Mouse (Mus musculus): Measurements from ENCODE around the gene Rreb1. TPM values are rescaled to one million over a fixed set of nuclear protein-coding genes. Genes with fewer than 3 reads are reported as not detected.

Gene Rreb1
- polyA plus RNA-seq, 1 experiment from 2014 or later = 20.6 TPM

GRCm38 (mm10) chr13:37959239-37959907 is 181.2 kb downstream of the Rreb1 start:
- Histone ChIP-seq H3K4me1 (replicated peaks; ENCODE audit: control insufficient read depth, insufficient read depth, low read length) (peaks cover 7% of the 10 kb centered on the region; the same call in 1 of the 2 replicates), H3K36me3 (ENCODE audit: control insufficient read depth, insufficient read depth, low read length) (no peaks in the 10 kb centered on the region), H3K9ac (ENCODE audit: low read length) (no peak overlapping the region), H3K4me2 (ENCODE audit: low read depth, low read length) (no peak overlapping the region), H3K27me3 (ENCODE audit: control insufficient read depth, insufficient read depth, low read depth, low read length) (no peaks in the 10 kb centered on the region), H3K27ac (ENCODE audit: low read length) (no peak overlapping the region), H3K9me3 (ENCODE audit: control insufficient read depth, low read length) (no peaks in the 10 kb centered on the region), H3K4me3 (ENCODE audit: low read length) (no peak overlapping the region)
- 78% methylated on average over 15 of the region's 15 CpGs for whole genome bisulfite sequencing
- no peak for ATAC-seq (ENCODE audit: low read depth)

GRCm38 (mm10) chr13:37959936-37960335 is 181.7 kb downstream of the Rreb1 start:
- H3K27me3 ChIP-seq (ENCODE audit: control insufficient read depth, insufficient read depth, low read depth, low read length) = no peaks in the 10 kb centered on the region
- 75% methylated on average over 7 of the region's 7 CpGs for WGBS
- no peak overlapping the region for H3K4me3 ChIP-seq (ENCODE audit: low read length)
- H3K4me2 ChIP-seq (ENCODE audit: low read depth, low read length) = no peak overlapping the region
- no peaks in the 10 kb centered on the region for H3K9me3 ChIP-seq (ENCODE audit: control insufficient read depth, low read length)
- ATAC-seq (ENCODE audit: low read depth) = no peak
- no peak overlapping the region for H3K27ac ChIP-seq (ENCODE audit: low read length)
- H3K4me1 ChIP-seq (replicated peaks; ENCODE audit: control insufficient read depth, insufficient read depth, low read length) = peaks cover 11% of the 10 kb centered on the region; the same call in 1 of the 2 replicates
- H3K9ac ChIP-seq (ENCODE audit: low read length) = no peak overlapping the region
- H3K36me3 ChIP-seq (ENCODE audit: control insufficient read depth, insufficient read depth, low read length) = no peaks in the 10 kb centered on the region

GRCm38 (mm10) chr13:37962541-37962940 is 184.3 kb downstream of the Rreb1 start:
- no peaks in the 10 kb centered on the region for H3K27me3 ChIP-seq (ENCODE audit: control insufficient read depth, insufficient read depth, low read depth, low read length)
- no peaks in the 10 kb centered on the region for H3K36me3 ChIP-seq (ENCODE audit: control insufficient read depth, insufficient read depth, low read length)
- no peak for ATAC-seq (ENCODE audit: low read depth)
- no peak overlapping the region for H3K9ac ChIP-seq (ENCODE audit: low read length)
- no peak overlapping the region for H3K4me2 ChIP-seq (ENCODE audit: low read depth, low read length)
- H3K4me1 ChIP-seq (replicated peaks; ENCODE audit: control insufficient read depth, insufficient read depth, low read length) = peaks cover 26% of the 10 kb centered on the region
- no peak overlapping the region for H3K4me3 ChIP-seq (ENCODE audit: low read length)
- no peak overlapping the region for H3K27ac ChIP-seq (ENCODE audit: low read length)
- no peaks in the 10 kb centered on the region for H3K9me3 ChIP-seq (ENCODE audit: control insufficient read depth, low read length)
- 65% methylated on average over 9 of the region's 9 CpGs for WGBS

- H3K9me3 ChIP-seq (ENCODE audit: control insufficient read depth, low read length) = no peaks in the 10 kb centered on the region
- peaks cover 26% of the 10 kb centered on the region for H3K4me1 ChIP-seq (replicated peaks; ENCODE audit: control insufficient read depth, insufficient read depth, low read length)
- no peaks in the 10 kb centered on the region for H3K36me3 ChIP-seq (ENCODE audit: control insufficient read depth, insufficient read depth, low read length)
- WGBS = 4% methylated on average over 12 of the region's 12 CpGs
- H3K27ac ChIP-seq (ENCODE audit: low read length) = no peak overlapping the region
- no peaks in the 10 kb centered on the region for H3K27me3 ChIP-seq (ENCODE audit: control insufficient read depth, insufficient read depth, low read depth, low read length)
- peak overlapping the region; percentile 64 for H3K4me2 ChIP-seq (ENCODE audit: low read depth, low read length)
- H3K9ac ChIP-seq (ENCODE audit: low read length) = peak overlapping the region; percentile 64
- peak; percentile 34 for ATAC-seq (ENCODE audit: low read depth)
- H3K4me3 ChIP-seq (ENCODE audit: low read length) = peak overlapping the region; percentile 49
These were observed 185.3 kb downstream of the Rreb1 start for GRCm38 (mm10) chr13:37963354-37964007.

- WGBS = 43% methylated on average over 20 of the region's 20 CpGs
- Histone ChIP-seq H3K27ac (ENCODE audit: low read length) (no peak overlapping the region), H3K36me3 (ENCODE audit: control insufficient read depth, insufficient read depth, low read length) (no peaks in the 10 kb centered on the region), H3K4me3 (ENCODE audit: low read length) (peak overlapping the region; percentile 49; the same call in 1 of the 2 replicates), H3K27me3 (ENCODE audit: control insufficient read depth, insufficient read depth, low read depth, low read length) (no peaks in the 10 kb centered on the region), H3K9ac (ENCODE audit: low read length) (peak overlapping the region; percentile 64), H3K9me3 (ENCODE audit: control insufficient read depth, low read length) (no peaks in the 10 kb centered on the region), H3K4me2 (ENCODE audit: low read depth, low read length) (peak overlapping the region; percentile 64), H3K4me1 (replicated peaks; ENCODE audit: control insufficient read depth, insufficient read depth, low read length) (peaks cover 31% of the 10 kb centered on the region)
- ATAC-seq (ENCODE audit: low read depth) = no peak
These were observed 186.2 kb downstream of the Rreb1 start for GRCm38 (mm10) chr13:37964128-37965087.

- Histone ChIP-seq H3K4me2 (ENCODE audit: low read depth, low read length) (no peak overlapping the region), H3K9ac (ENCODE audit: low read length) (no peak overlapping the region), H3K27me3 (ENCODE audit: control insufficient read depth, insufficient read depth, low read depth, low read length) (no peaks in the 10 kb centered on the region), H3K27ac (ENCODE audit: low read length) (no peak overlapping the region), H3K36me3 (ENCODE audit: control insufficient read depth, insufficient read depth, low read length) (no peaks in the 10 kb centered on the region), H3K9me3 (ENCODE audit: control insufficient read depth, low read length) (no peaks in the 10 kb centered on the region), H3K4me1 (replicated peaks; ENCODE audit: control insufficient read depth, insufficient read depth, low read length) (peaks cover 31% of the 10 kb centered on the region), H3K4me3 (ENCODE audit: low read length) (no peak overlapping the region)
- no peak for ATAC-seq (ENCODE audit: low read depth)
- WGBS = 56% methylated on average over 17 of the region's 17 CpGs
These were observed 187.1 kb downstream of the Rreb1 start for GRCm38 (mm10) chr13:37965126-37965914.

- Histone ChIP-seq H3K4me1 (replicated peaks; ENCODE audit: control insufficient read depth, insufficient read depth, low read length) (peaks cover 31% of the 10 kb centered on the region), H3K9ac (ENCODE audit: low read length) (no peak overlapping the region), H3K9me3 (ENCODE audit: control insufficient read depth, low read length) (no peaks in the 10 kb centered on the region), H3K27me3 (ENCODE audit: control insufficient read depth, insufficient read depth, low read depth, low read length) (no peaks in the 10 kb centered on the region), H3K27ac (ENCODE audit: low read length) (peak overlapping the region; percentile 38; the same call in 1 of the 2 replicates), H3K4me2 (ENCODE audit: low read depth, low read length) (no peak overlapping the region), H3K36me3 (ENCODE audit: control insufficient read depth, insufficient read depth, low read length) (no peaks in the 10 kb centered on the region), H3K4me3 (ENCODE audit: low read length) (no peak overlapping the region)
- peak; percentile 27 for ATAC-seq (ENCODE audit: low read depth)
- whole genome bisulfite sequencing = 63% methylated on average over 15 of the region's 15 CpGs
These were observed 188.3 kb downstream of the Rreb1 start for GRCm38 (mm10) chr13:37966256-37967051.

- ATAC-seq (ENCODE audit: low read depth) = peak; percentile 87
- no peaks in the 10 kb centered on the region for H3K9me3 ChIP-seq (ENCODE audit: control insufficient read depth, low read length)
- 17% methylated on average over 12 of the region's 12 CpGs for WGBS
- no peaks in the 10 kb centered on the region for H3K27me3 ChIP-seq (ENCODE audit: control insufficient read depth, insufficient read depth, low read depth, low read length)
- peak overlapping the region; percentile 7; the same call in 1 of the 2 replicates for H3K4me3 ChIP-seq (ENCODE audit: low read length)
- peak overlapping the region; percentile 44 for H3K9ac ChIP-seq (ENCODE audit: low read length)
- H3K27ac ChIP-seq (ENCODE audit: low read length) = peak overlapping the region; percentile 53
- H3K4me1 ChIP-seq (replicated peaks; ENCODE audit: control insufficient read depth, insufficient read depth, low read length) = peaks cover 31% of the 10 kb centered on the region
- H3K36me3 ChIP-seq (ENCODE audit: control insufficient read depth, insufficient read depth, low read length) = no peaks in the 10 kb centered on the region
- H3K4me2 ChIP-seq (ENCODE audit: low read depth, low read length) = peak overlapping the region; percentile 26; the same call in 1 of the 2 replicates
These were observed 188.8 kb downstream of the Rreb1 start for GRCm38 (mm10) chr13:37967052-37967437.

All from lung, embryonic 16.5 days (tissue).